In genomic region chr13:23685121-23685861, GRCm38 (mm10) we compare ENCODE assay signal across 8 mouse cellular contexts. TPM values are rescaled to one million over a fixed set of nuclear protein-coding genes. Genes with fewer than 3 reads are reported as not detected.
DNase-seq lines count a peak whose midpoint lies in the region; ATAC-seq and TF ChIP-seq lines count a peak whose summit lies in the region.

No protein-coding gene starts in this region.

- no peaks in the 10 kb centered on the region for H3K36me3 ChIP-seq in hindbrain, postnatal 0 days (ENCODE audit: insufficient read depth, low read length)
- no peaks in the 10 kb centered on the region for H3K36me3 ChIP-seq in stomach, embryonic 14.5 days (ENCODE audit: control insufficient read depth, insufficient read depth, low read length)

- H3K4me1 ChIP-seq in hindbrain, postnatal 0 days (ENCODE audit: insufficient read depth, low read length) = peaks cover 3% of the 10 kb centered on the region; the same call in 1 of the 2 replicates
- H3K4me1 ChIP-seq in stomach, embryonic 14.5 days (ENCODE audit: control insufficient read depth, insufficient read depth, low read length) = peaks cover 9% of the 10 kb centered on the region; the same call in 1 of the 2 replicates

- no peak for ATAC-seq in CD4-positive, CD25-positive, alpha-beta regulatory T cell, adult 4 months
- ATAC-seq in erythroblast, adult 5-6 weeks (replicated peaks; ENCODE audit: low FRiP score, poor library complexity, severe bottlenecking) = peak; percentile 14
- no peak for ATAC-seq in hindbrain, postnatal 0 days
- no peak for ATAC-seq in stomach, embryonic 14.5 days (ENCODE audit: insufficient number of reproducible peaks, insufficient read depth, low FRiP score, low read depth)

- no peaks in the 10 kb centered on the region for H3K27me3 ChIP-seq in hindbrain, postnatal 0 days (ENCODE audit: insufficient read depth, low read length)
- no peaks in the 10 kb centered on the region for H3K27me3 ChIP-seq in stomach, embryonic 14.5 days (ENCODE audit: control insufficient read depth, insufficient read depth, low read length)

- H3K9me3 ChIP-seq in hindbrain, postnatal 0 days (ENCODE audit: low read length) = no peaks in the 10 kb centered on the region
- H3K9me3 ChIP-seq in stomach, embryonic 14.5 days (ENCODE audit: control insufficient read depth, low read depth, low read length) = no peaks in the 10 kb centered on the region

- TF ChIP-seq CTCF in hindbrain, postnatal 0 days (IDR thresholded peaks at IDR 0.05; ENCODE audit: low read depth) = no peak

- H3K4me2 ChIP-seq in hindbrain, postnatal 0 days (ENCODE audit: low read depth, low read length) = peak overlapping the region; percentile 57
- H3K4me2 ChIP-seq in stomach, embryonic 14.5 days (replicated peaks; ENCODE audit: low read depth, low read length) = peak overlapping the region; percentile 78

- peak overlapping the region; percentile 36 for H3K4me3 ChIP-seq in hindbrain, postnatal 0 days (ENCODE audit: low read length)
- peak overlapping the region; percentile 34 for H3K4me3 ChIP-seq in stomach, embryonic 14.5 days (ENCODE audit: low read depth, low read length)

- peak overlapping the region; percentile 83 for H3K27ac ChIP-seq in hindbrain, postnatal 0 days
- peak overlapping the region; percentile 98 for H3K27ac ChIP-seq in stomach, embryonic 14.5 days (ENCODE audit: low read length)

- peak overlapping the region; percentile 40 for H3K9ac ChIP-seq in hindbrain, postnatal 0 days (replicated peaks; ENCODE audit: low read length)
- peak overlapping the region; percentile 55 for H3K9ac ChIP-seq in stomach, embryonic 14.5 days (replicated peaks; ENCODE audit: low read depth, low read length)

- peak; percentile 41 for DNase-seq in CD4-positive, CD25-positive, alpha-beta regulatory T cell, adult 2 months (ENCODE audit: low read depth, low spot score)
- DNase-seq in ES-CJ7 (ENCODE audit: low read depth, low spot score) = peak; percentile 56
- DNase-seq in hindbrain, postnatal 0 days (ENCODE audit: low spot score) = peak; percentile 50
- DNase-seq in lung, postnatal 10 days = peak; percentile 39
- no peak for DNase-seq in right cerebral cortex, adult 2 months (ENCODE audit: low spot score in 2 of 2)

- 6% methylated on average over 15 of the region's 15 CpGs for WGBS in hindbrain, postnatal 0 days
- WGBS in stomach, embryonic 14.5 days = 4% methylated on average over 15 of the region's 15 CpGs

RNA-seq across cellular contexts. Expression of gene Hist1h2bc, which starts 1.3 kb away (rescaled TPM):
- 1 to 10 TPM; 4.0 to 4.2 TPM for polyA plus RNA-seq in CD4-positive, CD25-positive, alpha-beta regulatory T cell, adult 4 months (2017; shearing (Covaris generic))
- 44.9 and 49.2 TPM in 2 replicates for total RNA-seq in erythroblast, adult 5-6 weeks (2015; ENCODE audit: low replicate concordance)
- 164 and 206 TPM in 2 replicates for total RNA-seq in erythroblast, adult 5-6 weeks (2017; ENCODE audit: low replicate concordance)
- total RNA-seq in hindbrain, postnatal 0 days (2014; rRNA removed) = 189 and 295 TPM in 2 replicates
- polyA plus RNA-seq in hindbrain, postnatal 0 days (2015; fragmentation: Nextera tagmentation; extraction: Ambion mirVana) = 36.1 and 46.1 TPM in 2 replicates
- 58.8 and 65.1 TPM in 2 replicates for polyA plus RNA-seq in stomach, embryonic 14.5 days (2014; fragmentation: Nextera tagmentation; extraction: Ambion mirVana)

RNA-seq across cellular contexts. Expression of gene Hist1h2ac, which starts 1.5 kb away (rescaled TPM):
- polyA plus RNA-seq in CD4-positive, CD25-positive, alpha-beta regulatory T cell, adult 4 months (2017; shearing (Covaris generic)) = under 1 TPM; 0.51 to 0.74 TPM
- 5.6 and 12.3 TPM in 2 replicates for total RNA-seq in erythroblast, adult 5-6 weeks (2015; ENCODE audit: low replicate concordance)
- total RNA-seq in erythroblast, adult 5-6 weeks (2017; ENCODE audit: low replicate concordance) = 55.5 and 70.6 TPM in 2 replicates
- 63.3 and 98.5 TPM in 2 replicates for total RNA-seq in hindbrain, postnatal 0 days (2014; rRNA removed)
- polyA plus RNA-seq in hindbrain, postnatal 0 days (2015; fragmentation: Nextera tagmentation; extraction: Ambion mirVana) = 0.30 and 0.38 TPM in 2 replicates
- polyA plus RNA-seq in stomach, embryonic 14.5 days (2014; fragmentation: Nextera tagmentation; extraction: Ambion mirVana) = 2.4 and 3.2 TPM in 2 replicates

RNA-seq across cellular contexts. Expression of gene Hist1h1t, which starts 10.3 kb away (rescaled TPM):
- polyA plus RNA-seq in CD4-positive, CD25-positive, alpha-beta regulatory T cell, adult 4 months (2017; shearing (Covaris generic)) = not detected
- not detected in 2 replicates for total RNA-seq in erythroblast, adult 5-6 weeks (2015; ENCODE audit: low replicate concordance)
- 1.9 and 2.0 TPM in 2 replicates for total RNA-seq in erythroblast, adult 5-6 weeks (2017; ENCODE audit: low replicate concordance)
- 1.1 and 1.6 TPM in 2 replicates for total RNA-seq in hindbrain, postnatal 0 days (2014; rRNA removed)
- polyA plus RNA-seq in hindbrain, postnatal 0 days (2015; fragmentation: Nextera tagmentation; extraction: Ambion mirVana) = not detected in 2 replicates
- polyA plus RNA-seq in stomach, embryonic 14.5 days (2014; fragmentation: Nextera tagmentation; extraction: Ambion mirVana) = not detected in 2 replicates

RNA-seq across cellular contexts. Expression of gene Hist1h4c, which starts 13.0 kb away (rescaled TPM):
- polyA plus RNA-seq in CD4-positive, CD25-positive, alpha-beta regulatory T cell, adult 4 months (2017; shearing (Covaris generic)) = 1 to 10 TPM; 8.7 to 9.4 TPM
- 59.8 and 77.5 TPM in 2 replicates for total RNA-seq in erythroblast, adult 5-6 weeks (2015; ENCODE audit: low replicate concordance)
- total RNA-seq in erythroblast, adult 5-6 weeks (2017; ENCODE audit: low replicate concordance) = 249 and 402 TPM in 2 replicates
- total RNA-seq in hindbrain, postnatal 0 days (2014; rRNA removed) = 1,149 and 1,400 TPM in 2 replicates
- 4.0 and 4.6 TPM in 2 replicates for polyA plus RNA-seq in hindbrain, postnatal 0 days (2015; fragmentation: Nextera tagmentation; extraction: Ambion mirVana)
- polyA plus RNA-seq in stomach, embryonic 14.5 days (2014; fragmentation: Nextera tagmentation; extraction: Ambion mirVana) = 7.2 and 9.6 TPM in 2 replicates

RNA-seq across cellular contexts. Expression of gene Hfe, which starts 25.4 kb away (rescaled TPM):
- polyA plus RNA-seq in CD4-positive, CD25-positive, alpha-beta regulatory T cell, adult 4 months (2017; shearing (Covaris generic)) = under 1 TPM; 0.57 to 0.69 TPM
- total RNA-seq in erythroblast, adult 5-6 weeks (2015; ENCODE audit: low replicate concordance) = 5.0 and 17.9 TPM in 2 replicates
- total RNA-seq in erythroblast, adult 5-6 weeks (2017; ENCODE audit: low replicate concordance) = 2.0 and 4.5 TPM in 2 replicates
- 3.2 and 11.1 TPM in 2 replicates for total RNA-seq in hindbrain, postnatal 0 days (2014; rRNA removed)
- 7.9 and 8.6 TPM in 2 replicates for polyA plus RNA-seq in hindbrain, postnatal 0 days (2015; fragmentation: Nextera tagmentation; extraction: Ambion mirVana)
- 6.1 and 6.8 TPM in 2 replicates for polyA plus RNA-seq in stomach, embryonic 14.5 days (2014; fragmentation: Nextera tagmentation; extraction: Ambion mirVana)

Comparison
In these comparisons a context has a peak if more than half of its experiments do, and no peak if none do; other contexts are left out.
1. DNase-seq: peak in CD4-positive, CD25-positive, alpha-beta regulatory T cell, adult 2 months (single experiment), ES-CJ7 (single experiment), hindbrain, postnatal 0 days (single experiment) and lung, postnatal 10 days (single experiment); none in right cerebral cortex, adult 2 months (0 of 2).